Mouse (Mus musculus) kidney, adult 9 months (tissue): ENCODE measurements around the gene Tuba1a.
"Not testable (repeated sequence)": the region's sequence is repeated elsewhere in the genome, so short reads cannot be mapped to it uniquely, and the experiment has no call there.

Experiments used
- DNase-seq: peaks from one replicate; pipeline ENCODE4 v3.0.0; 2022

The Tuba1a gene

DNA sequence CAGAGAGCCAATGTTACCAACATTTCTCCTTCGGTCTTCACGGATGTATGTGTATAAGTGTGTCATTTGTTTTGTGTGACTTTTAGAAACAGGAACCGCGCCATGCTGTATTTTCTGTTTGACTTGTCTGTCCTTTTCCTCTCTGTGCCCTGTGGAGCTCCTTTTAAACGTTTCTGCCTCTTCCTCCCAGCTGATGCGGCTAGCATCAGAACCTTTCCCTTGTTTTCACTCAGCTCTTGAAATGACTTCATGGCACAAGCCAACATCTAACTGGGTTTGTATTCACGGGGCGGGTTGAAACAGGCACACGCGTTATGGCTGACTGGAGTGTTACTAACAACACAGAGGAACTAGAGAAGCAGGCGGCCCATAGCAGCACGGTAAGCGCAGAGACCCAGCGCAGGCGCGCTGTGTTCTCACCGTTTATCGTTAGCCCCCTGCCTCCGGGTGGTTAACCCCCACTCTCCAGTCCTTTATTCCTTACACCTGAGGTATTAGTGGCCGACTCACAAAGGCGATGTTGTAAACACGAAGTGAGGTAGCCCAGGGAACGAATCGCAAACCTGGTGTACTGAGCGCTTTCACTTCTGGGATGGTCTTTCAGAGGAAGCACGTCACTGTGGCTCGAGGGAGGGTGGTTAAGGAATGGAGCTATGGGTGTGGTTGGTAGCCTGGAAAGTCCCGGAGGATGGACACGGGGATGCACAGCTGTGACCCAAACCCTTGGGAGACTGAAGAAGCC lies 31.9 kb upstream of the Tuba1a start:
- peak; percentile 85 for DNase-seq

- DNase-seq = no peak
Observed at GRCm38 (mm10) chr15:98984681-98985080, 31.2 kb upstream of the Tuba1a start.

GRCm38 (mm10) chr15:98983431-98984081 lies 30.1 kb upstream of the Tuba1a start:
- DNase-seq = no peak

GRCm38 (mm10) chr15:98982100-98982499 lies 28.6 kb upstream of the Tuba1a start:
- DNase-seq = no peak

DNA sequence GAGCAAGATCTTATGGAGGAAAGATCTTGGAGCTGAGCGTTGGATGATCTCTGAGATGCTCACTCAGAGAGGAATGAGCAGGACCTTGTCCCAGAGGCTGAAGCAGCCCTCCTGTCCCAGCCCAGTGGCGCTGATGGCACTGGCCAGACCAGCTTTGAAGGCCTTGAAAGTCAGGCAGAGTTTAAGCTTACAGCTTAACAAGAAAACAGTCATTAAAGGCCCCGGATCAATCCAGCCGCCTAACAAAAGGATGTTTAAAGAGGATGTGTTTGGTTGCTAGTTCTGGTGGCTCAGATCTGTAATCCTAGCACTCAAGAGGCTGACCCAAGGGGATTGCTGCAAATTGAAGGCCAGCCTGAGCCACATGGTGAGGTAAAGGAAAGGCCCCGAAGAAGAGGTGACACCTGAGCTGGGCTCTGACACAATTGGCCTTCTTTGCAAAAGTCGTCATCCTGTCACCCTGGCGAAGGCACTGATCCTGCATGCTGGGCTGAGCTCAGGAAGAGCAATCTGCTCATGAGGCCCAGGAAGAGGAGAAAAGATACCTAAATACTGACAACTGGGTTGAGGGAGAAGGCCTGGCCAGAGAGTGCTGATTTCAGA lies 26.6 kb upstream of the Tuba1a start:
- no peak for DNase-seq

GRCm38 (mm10) chr15:98978409-98979172 lies 25.1 kb upstream of the Tuba1a start:
- DNase-seq = no peak

GRCm38 (mm10) chr15:98977759-98978408 lies 24.4 kb upstream of the Tuba1a start:
- DNase-seq = peak; percentile 92

DNA sequence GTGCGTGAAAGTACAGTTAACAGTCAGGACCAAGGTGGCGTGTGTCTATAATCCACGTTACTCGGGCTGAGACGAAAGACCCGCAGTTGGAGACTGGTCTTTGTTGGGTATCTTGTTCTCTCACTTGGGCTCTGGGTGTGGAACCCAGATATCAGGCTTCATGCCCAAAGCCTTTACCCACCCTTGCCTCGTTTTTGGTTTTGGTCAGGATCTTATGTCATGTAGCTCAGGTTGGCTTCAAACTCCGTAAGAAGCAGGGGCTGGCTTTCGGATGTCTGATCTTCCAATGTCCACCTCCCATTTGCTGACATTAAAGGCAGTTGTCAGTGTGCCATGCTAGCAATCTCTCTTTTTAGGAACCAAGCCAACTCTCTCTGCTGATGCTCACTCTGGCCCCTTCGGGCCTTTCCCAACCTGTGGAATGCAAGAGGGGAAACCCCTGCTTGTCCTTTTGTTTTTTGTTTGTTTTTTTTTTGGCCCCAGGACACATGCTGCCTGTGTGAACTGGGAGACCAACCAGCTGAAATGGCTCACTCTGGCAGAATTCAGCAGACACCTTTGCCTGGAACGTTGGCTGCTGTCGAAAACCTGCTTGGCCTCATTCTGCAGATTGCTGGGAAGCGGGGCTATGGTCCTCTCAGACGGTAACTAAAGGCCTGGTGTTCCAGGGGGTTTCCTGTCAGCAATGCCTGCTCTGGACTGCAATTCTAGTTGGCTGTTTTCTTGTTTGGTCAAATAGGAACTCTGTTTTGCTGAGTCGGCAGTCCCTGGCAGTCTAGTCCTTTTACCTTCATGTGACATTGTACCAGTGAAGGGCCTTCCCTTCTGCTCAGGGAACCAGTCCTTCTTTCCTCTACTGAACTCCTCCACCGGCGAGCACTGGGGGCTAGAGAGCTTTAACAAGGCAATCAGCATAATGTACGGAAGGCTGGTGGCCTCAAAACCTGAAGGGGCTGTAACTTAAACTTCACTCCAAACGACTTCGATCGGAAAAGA lies 23.6 kb upstream of the Tuba1a start:
- DNase-seq = peak; percentile 54

- peak; percentile 60 for DNase-seq
Observed at GRCm38 (mm10) chr15:98973015-98973614, 19.6 kb upstream of the Tuba1a start.

GRCm38 (mm10) chr15:98971576-98972320 lies 18.2 kb upstream of the Tuba1a start:
- not testable (repeated sequence) for DNase-seq

- DNase-seq = no peak
Observed at GRCm38 (mm10) chr15:98971111-98971510, 17.6 kb upstream of the Tuba1a start.

DNA sequence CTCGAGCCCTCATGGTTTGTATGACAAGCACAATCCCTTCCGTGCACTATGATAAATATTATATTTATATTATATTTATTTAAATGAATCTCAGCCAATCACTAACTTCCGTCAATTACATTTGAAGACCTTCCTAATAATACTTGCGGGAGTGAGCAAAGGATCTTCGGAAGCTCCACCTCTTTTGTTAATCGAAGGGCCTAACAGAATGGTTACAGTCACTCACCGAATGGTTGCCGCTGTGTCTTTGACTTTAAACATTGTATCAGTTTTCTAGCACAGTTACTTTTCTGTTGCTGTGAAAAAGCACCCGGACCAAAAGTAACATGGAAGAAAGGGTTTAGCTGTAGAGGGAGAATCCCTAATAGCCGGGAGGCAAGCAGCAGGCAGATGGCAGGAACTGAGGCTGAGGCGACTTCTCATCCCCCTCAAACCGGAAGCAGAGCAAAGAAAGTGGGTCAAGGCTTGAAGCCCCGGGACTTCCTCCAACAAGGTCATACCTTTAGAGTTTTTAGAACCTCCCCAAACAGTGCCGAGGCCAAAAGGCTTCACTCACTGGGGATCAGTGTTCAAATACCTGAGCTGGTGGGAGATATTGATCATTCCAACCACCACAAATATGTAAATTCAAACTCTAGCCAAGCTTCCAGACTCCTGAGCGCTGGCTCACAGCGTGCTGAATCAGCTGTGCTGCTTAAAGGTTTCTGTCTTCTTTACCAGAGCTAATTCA lies 16.0 kb upstream of the Tuba1a start:
- DNase-seq = no peak

GRCm38 (mm10) chr15:98968701-98969371 lies 15.3 kb upstream of the Tuba1a start:
- no peak for DNase-seq

DNA sequence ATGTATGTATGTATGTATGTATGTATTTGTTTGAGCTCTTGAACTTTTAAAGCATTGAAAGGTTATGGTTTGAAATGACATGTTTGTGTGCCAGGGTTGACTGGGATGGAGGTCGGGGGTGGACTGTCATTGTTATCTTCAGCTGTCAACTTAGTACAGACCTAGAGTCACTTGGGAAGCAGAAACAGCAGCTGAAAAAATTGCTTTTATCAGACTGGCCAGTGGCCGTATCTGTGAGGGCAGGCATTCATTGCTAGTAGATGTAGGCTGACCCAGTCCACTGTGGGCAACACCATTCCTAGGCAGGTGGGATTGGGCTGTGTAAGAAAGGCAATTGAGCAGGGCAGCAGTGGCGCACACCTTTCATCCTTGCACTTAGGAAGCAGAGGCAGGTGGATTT lies 6.0 kb upstream of the Tuba1a start:
- no peak for DNase-seq

DNA sequence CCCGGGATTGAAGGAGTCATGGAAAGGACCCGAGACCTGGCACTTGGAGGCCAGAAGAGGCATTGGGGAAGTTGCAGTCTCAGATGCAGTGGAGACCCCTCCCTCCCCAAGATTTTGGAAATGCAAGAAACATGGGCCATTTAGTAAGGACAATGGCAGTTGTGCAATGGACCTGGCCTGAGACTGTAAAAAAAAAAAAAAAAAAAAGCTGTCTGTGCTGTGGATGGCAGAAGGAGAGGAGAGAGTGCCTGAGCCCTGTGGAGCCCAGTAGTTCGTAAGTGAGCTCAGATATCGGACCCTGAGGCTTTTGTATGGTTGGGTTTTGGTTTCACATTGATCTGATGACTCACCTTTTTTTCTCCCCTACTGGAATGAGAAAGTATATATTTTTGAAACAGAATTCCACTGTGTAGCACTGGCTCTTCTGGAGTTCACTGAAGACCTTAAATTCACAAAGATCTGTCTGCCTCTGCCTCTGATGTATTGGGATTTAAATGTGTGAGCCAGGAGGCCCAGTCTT lies 5.5 kb upstream of the Tuba1a start:
- no peak for DNase-seq

DNA sequence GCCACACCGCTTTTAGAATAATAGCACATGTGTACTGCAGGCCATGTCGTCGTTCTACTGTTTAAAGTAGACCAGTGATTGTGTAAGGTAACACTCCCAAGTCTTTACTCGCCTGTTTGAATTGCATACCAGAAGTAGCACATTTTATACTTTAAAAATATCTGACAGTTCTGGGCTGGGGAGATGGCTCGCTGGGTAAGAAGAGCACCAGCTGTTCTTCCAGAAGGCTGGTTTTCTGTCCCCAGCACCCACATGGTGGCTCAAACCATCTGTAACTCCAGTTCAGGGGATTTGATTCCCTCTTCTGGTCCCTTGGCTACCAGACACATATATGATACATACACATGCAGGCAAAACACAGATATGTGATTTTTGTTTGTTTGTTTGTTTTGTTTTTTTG lies 4.0 kb upstream of the Tuba1a start:
- DNase-seq = no peak

DNA sequence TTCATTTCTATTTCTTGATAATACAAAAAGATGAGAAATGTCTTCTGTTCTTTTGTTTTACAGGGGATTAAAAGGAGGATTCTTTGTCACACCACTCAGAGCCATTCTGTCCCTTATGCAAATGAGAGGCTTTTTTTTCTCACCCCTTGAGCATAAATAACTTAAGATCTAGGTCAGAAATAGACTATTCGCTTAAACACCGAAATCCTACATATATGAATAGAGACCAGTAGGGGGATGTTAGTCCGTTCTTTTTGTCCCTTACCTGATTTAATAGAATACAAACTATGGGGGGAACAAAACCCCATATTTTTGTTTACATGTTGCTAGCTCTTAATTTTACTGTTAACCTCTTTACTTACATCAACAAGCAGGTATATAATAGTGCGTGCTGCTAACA lies 2.5 kb upstream of the Tuba1a start:
- no peak for DNase-seq

DNA sequence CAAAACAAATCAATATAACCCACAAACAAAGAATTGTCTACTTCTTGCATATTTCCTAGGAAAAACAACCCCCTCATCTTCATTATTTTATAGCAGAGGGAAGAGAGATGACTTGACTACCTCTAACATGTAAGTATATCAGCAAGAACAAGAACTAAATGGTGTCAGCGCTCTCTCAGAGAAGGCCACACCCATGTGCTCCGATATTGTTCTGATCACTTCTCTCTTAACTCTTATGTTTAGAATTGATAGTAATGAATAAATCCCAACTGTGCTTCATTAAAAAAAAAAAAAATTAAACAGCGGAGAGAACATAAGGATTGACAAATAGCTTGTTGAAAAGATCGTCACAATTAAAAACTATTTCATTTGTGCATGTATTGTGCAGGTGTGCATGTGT lies 1.8 kb upstream of the Tuba1a start:
- no peak for DNase-seq
